Mouse (Mus musculus): ENCODE measurements at regions not wholly inside any gene's neighbourhood (a gene's known extent, or its start where the extent isn't known, plus 50 kb on each side); places are given as distances from the start of the nearest gene placed in this dataset.
A peak's percentile ranks its signal among the peaks of the same experiment; 100 is the strongest.

GRCm38 (mm10) chr2:144895254-144895653 lies 71.8 kb downstream of the Scp2d1 start:
- intact Hi-C loops (cut with DNase I) = no loop called here
- DNase-seq = peak; percentile 6 to 15

DNA sequence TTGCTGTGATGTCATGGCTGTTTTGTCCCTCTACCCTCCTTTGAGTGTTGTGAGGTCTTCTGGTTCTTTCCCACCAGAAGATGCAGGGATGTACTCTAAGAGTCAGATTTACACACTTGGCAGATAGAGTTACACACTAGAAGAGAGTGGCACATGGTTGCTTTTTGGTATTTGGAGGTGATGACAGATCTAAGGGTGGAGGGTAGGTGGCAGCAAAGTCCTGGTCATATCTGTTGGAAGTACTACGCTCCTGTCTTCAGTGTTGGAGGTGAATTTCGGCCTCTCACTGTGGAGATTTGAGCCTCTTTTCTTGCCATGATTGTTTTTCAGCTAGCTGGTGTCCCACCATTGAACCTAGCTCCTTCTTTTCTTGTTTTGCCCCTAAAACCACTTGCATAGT lies 73.0 kb downstream of the Scp2d1 start:
- intact Hi-C loops (cut with DNase I) = no loop called here
- DNase-seq = peak in 1 of 2 experiments; percentile 3

GRCm38 (mm10) chr2:144906786-144907185 lies 83.3 kb downstream of the Scp2d1 start:
- DNase-seq = no peak
- intact Hi-C loops (cut with DNase I) = no loop called here

- DNase-seq = peak; percentile 2 to 15
- intact Hi-C loops (cut with DNase I) = no loop called here
Observed at GRCm38 (mm10) chr2:144945840-144946239, 122.4 kb downstream of the Scp2d1 start.

- intact Hi-C loops (cut with DNase I) = no loop called here
- no peak for DNase-seq
Observed at GRCm38 (mm10) chr2:144946468-144946867, 123.0 kb downstream of the Scp2d1 start.

DNA sequence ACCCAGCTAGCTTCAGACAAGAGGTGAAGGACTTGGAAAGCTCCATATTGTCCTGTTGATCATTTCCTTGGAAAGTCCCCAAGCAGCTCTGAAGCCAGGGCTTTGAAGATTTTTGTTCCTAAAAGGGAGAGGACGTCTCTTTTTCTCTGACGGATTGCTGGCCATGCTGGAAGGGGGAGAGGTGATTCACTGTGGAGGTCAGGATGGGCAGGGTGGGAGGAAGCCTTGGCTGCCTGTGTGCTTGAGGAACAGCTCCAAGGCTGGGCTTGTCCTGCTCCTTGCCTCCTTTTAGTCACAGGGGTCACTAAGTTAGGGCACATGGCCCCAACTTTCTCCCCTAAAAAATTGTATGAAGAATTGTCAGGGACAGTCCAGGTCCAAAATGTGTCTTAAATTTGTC lies 125.8 kb downstream of the Scp2d1 start:
- intact Hi-C loops (cut with DNase I) = no loop called here
- no peak for DNase-seq
